In genomic region chr7:35057569-35057968, GRCm38 (mm10) we compare ENCODE assay signal across 16 mouse cellular contexts. TPM values are rescaled to one million over a fixed set of nuclear protein-coding genes. Genes with fewer than 3 reads are reported as not detected.
DNase-seq lines count a peak whose midpoint lies in the region; ATAC-seq and TF ChIP-seq lines count a peak whose summit lies in the region.
"Had no signal": no experiment of that assay in that cellular context is flagged by ENCODE, and none has a peak within 500 bp of the region (broad histone marks: within the 10 kb centered on the region; RNA-seq: fewer than 3 reads in every experiment).

No protein-coding gene starts in this region.

- no peak for ATAC-seq in lung, embryonic 15.5 days (ENCODE audit: borderline replicate concordance, extremely low read depth, low FRiP score, low TSS enrichment)
- no peak for ATAC-seq in embryonic facial prominence, embryonic 15.5 days (ENCODE audit: insufficient number of reproducible peaks, low FRiP score, low TSS enrichment, low read depth)

- no peaks in the 10 kb centered on the region for H3K79me2 ChIP-seq in heart, adult 2 months (replicated peaks; ENCODE audit: control insufficient read depth, insufficient read depth, low read length)
- peaks cover 34% of the 10 kb centered on the region for H3K79me2 ChIP-seq in macrophage (ENCODE audit: inconsistent target)

- peak overlapping the region; percentile 8; the same call in 1 of the 2 replicates for H3K4me3 ChIP-seq in heart, adult 2 months
- no peak overlapping the region for H3K4me3 ChIP-seq in heart, embryonic 10.5 days
- no peak overlapping the region for H3K4me3 ChIP-seq in lung, embryonic 15.5 days
- H3K4me3 ChIP-seq in embryonic facial prominence, embryonic 15.5 days (replicated peaks): no peak overlapping the region
- no peak overlapping the region for H3K4me3 ChIP-seq in macrophage (ENCODE audit: inconsistent target)

- peaks cover 4% of the 10 kb centered on the region; the same call in 1 of the 2 replicates for H3K9me3 ChIP-seq in heart, embryonic 10.5 days
- H3K9me3 ChIP-seq in lung, embryonic 15.5 days: peaks cover 3% of the 10 kb centered on the region; the same call in 1 of the 2 replicates
- no peaks in the 10 kb centered on the region for H3K9me3 ChIP-seq in embryonic facial prominence, embryonic 15.5 days (replicated peaks)
- H3K9me3 ChIP-seq: hindbrain, embryonic 10.5 days; midbrain, embryonic 12.5 days; stomach, embryonic 15.5 days had no signal

- 48% methylated on average over 4 of the region's 4 CpGs for WGBS in heart, adult 2 months
- 72% methylated on average over 4 of the region's 4 CpGs for WGBS in heart, embryonic 10.5 days
- WGBS in lung, embryonic 15.5 days: 76% methylated on average over 4 of the region's 4 CpGs
- WGBS in embryonic facial prominence, embryonic 15.5 days: 72% methylated on average over 4 of the region's 4 CpGs
- WGBS in macrophage (ENCODE audit: missing documents): 65% methylated on average over 4 of the region's 4 CpGs

- 0 out of 2 replicates have a peak, but pooled peaks have one; percentile 18 for TF ChIP-seq POLR2A in heart, adult 2 months (IDR thresholded peaks at IDR 0.05; ENCODE audit: insufficient read depth, low read depth, low read length)

- no peaks in the 10 kb centered on the region for H3K27me3 ChIP-seq in heart, adult 2 months (ENCODE audit: control insufficient read depth, insufficient read depth, low read length)
- H3K27me3 ChIP-seq in heart, embryonic 10.5 days (ENCODE audit: insufficient read depth, poor library complexity, severe bottlenecking): no peaks in the 10 kb centered on the region
- H3K27me3 ChIP-seq in lung, embryonic 15.5 days: no peaks in the 10 kb centered on the region
- H3K27me3 ChIP-seq in embryonic facial prominence, embryonic 15.5 days: no peaks in the 10 kb centered on the region
- H3K27me3 ChIP-seq: stomach, embryonic 15.5 days had no signal

- H3K4me2 ChIP-seq in lung, embryonic 15.5 days: no peak overlapping the region
- H3K4me2 ChIP-seq in embryonic facial prominence, embryonic 15.5 days (replicated peaks): no peak overlapping the region

- peak overlapping the region; percentile 96 for H3K27ac ChIP-seq in heart, adult 2 months
- no peak overlapping the region for H3K27ac ChIP-seq in heart, embryonic 10.5 days
- peak overlapping the region; percentile 31; the same call in 1 of the 2 replicates for H3K27ac ChIP-seq in lung, embryonic 15.5 days
- 0 out of 2 replicates have a peak overlapping the region, but pooled peaks have one; percentile 48 for H3K27ac ChIP-seq in embryonic facial prominence, embryonic 15.5 days (replicated peaks)
- peak overlapping the region; percentile 95 for H3K27ac ChIP-seq in macrophage
- H3K27ac ChIP-seq: kidney, postnatal 0 days had no signal

- no peak for DNase-seq in heart, adult 2 months
- no peak for DNase-seq in heart, embryonic 10.5 days (ENCODE audit: low spot score)
- DNase-seq in lung, postnatal 4 days: no peak
- DNase-seq in adrenal gland, adult (ENCODE audit: inconsistent age in 2 of 2, low spot score in 1 of 2): no peak
- no peak for DNase-seq in left cerebral cortex, postnatal 10 days (ENCODE audit: extremely low spot score in 1 of 2, low spot score in 2 of 2)
- DNase-seq: adrenal gland, adult 8-10 months; cerebellum, postnatal 10 days; layer of hippocampus, adult 9-11 months; retina, postnatal 1 day had no signal

- H3K9ac ChIP-seq in heart, adult 2 months (ENCODE audit: low read depth, low read length): no peak overlapping the region
- no peak overlapping the region for H3K9ac ChIP-seq in lung, embryonic 15.5 days
- H3K9ac ChIP-seq in embryonic facial prominence, embryonic 15.5 days: no peak overlapping the region
- H3K9ac ChIP-seq: stomach, embryonic 15.5 days had no signal

- peaks cover 6% of the 10 kb centered on the region for H3K4me1 ChIP-seq in heart, adult 2 months (ENCODE audit: control insufficient read depth, insufficient read depth, low read length)
- peaks cover 11% of the 10 kb centered on the region for H3K4me1 ChIP-seq in heart, embryonic 10.5 days
- H3K4me1 ChIP-seq in lung, embryonic 15.5 days: peaks cover 17% of the 10 kb centered on the region
- H3K4me1 ChIP-seq in embryonic facial prominence, embryonic 15.5 days: peaks cover 13% of the 10 kb centered on the region

- peaks cover 10% of the 10 kb centered on the region for H3K36me3 ChIP-seq in heart, adult 2 months (ENCODE audit: control insufficient read depth, insufficient read depth, low read length)
- H3K36me3 ChIP-seq in heart, embryonic 10.5 days: no peaks in the 10 kb centered on the region
- H3K36me3 ChIP-seq in lung, embryonic 15.5 days: no peaks in the 10 kb centered on the region
- no peaks in the 10 kb centered on the region for H3K36me3 ChIP-seq in embryonic facial prominence, embryonic 15.5 days
- no peaks in the 10 kb centered on the region for H3K36me3 ChIP-seq in macrophage (ENCODE audit: inconsistent target)
- H3K36me3 ChIP-seq: midbrain, embryonic 12.5 days; stomach, embryonic 15.5 days had no signal

- TF ChIP-seq EP300 in heart, adult 2 months (IDR thresholded peaks at IDR 0.05; ENCODE audit: insufficient read depth, low read depth, low read length): no peak

- no peak for TF ChIP-seq CTCF in heart, adult 2 months (IDR thresholded peaks at IDR 0.05)

- intact Hi-C loops in heart, adult 2 months (cut with DNase I): no loop called here
- intact Hi-C loops in left cerebral cortex, postnatal 10 days (cut with DNase I): loop anchor here (10.0 kb wide), 1 partner anchor 57 kb away; the partner anchor contains the start of gene Cebpa

RNA-seq across cellular contexts. Expression of gene Cebpg, which starts 1.2 kb away (rescaled TPM):
- total RNA-seq in heart, adult 2 months (2021): 10 to 100 TPM; 21.9 to 26.1 TPM
- polyA plus RNA-seq in heart, adult 2 months (2012; rRNA removed): 6.0 and 8.1 TPM in 2 replicates
- polyA plus RNA-seq in heart, embryonic 10.5 days (2016; fragmentation: Nextera tagmentation; extraction: Ambion mirVana): 17.5 and 29.3 TPM in 2 replicates
- 42.3 and 44.9 TPM in 2 replicates for polyA plus RNA-seq in lung, embryonic 15.5 days (2015; fragmentation: Nextera tagmentation; extraction: Ambion mirVana)
- 51.4 and 57.6 TPM in 2 replicates for polyA plus RNA-seq in embryonic facial prominence, embryonic 15.5 days (2015; fragmentation: Nextera tagmentation; extraction: Ambion mirVana)
- total RNA-seq in macrophage (2018; cell fraction: chromatin; rRNA removed): 100 to 1,000 TPM in 15 of 26 experiments, 10 to 100 TPM in 11; 32.3 to 227 (median 110) TPM
- total RNA-seq in macrophage (2018; cell fraction: cytosol; rRNA removed): 10 to 100 TPM; 12.2 to 34.9 (median 26.5) TPM
- 100 to 1,000 TPM in 11 of 26 experiments, 10 to 100 TPM in 15; 32.5 to 149 (median 83.9) TPM for total RNA-seq in macrophage (2018; cell fraction: nucleus; rRNA removed)
- polyA plus RNA-seq in macrophage (2018): 19.8 to 31.4 TPM (median 27.0 TPM) in 3 replicates
- 10 to 100 TPM; 24.2 to 25.2 TPM for total RNA-seq in left cerebral cortex, postnatal 10 days (2021)
